Mouse (Mus musculus): ENCODE results near the gene Aars.

The Aars gene

GRCm38 (mm10) chr8:111093865-111094718 lies 61.1 kb downstream of the Aars start, which contains the start of gene Pdpr:
Gene Pdpr (plus strand): TSS chr8:111094630.
- DNase-seq (ENCODE audit: low spot score in 2 of 2): peak; percentile 86 to 95

GRCm38 (mm10) chr8:111094719-111095302 lies 61.9 kb downstream of the Aars start:
- DNase-seq (ENCODE audit: low spot score in 2 of 2): peak; percentile 50 to 79

All from spleen, postnatal 10 days (tissue).